Comparison of ENCODE assay signal across 24 mouse cellular contexts in genomic region chrX:146109907-146110306, GRCm38 (mm10).
A peak's percentile ranks its signal among the peaks of the same experiment; 100 is the strongest.
DNase-seq lines count a peak whose midpoint lies in the region; ATAC-seq and TF ChIP-seq lines count a peak whose summit lies in the region.
"Had no signal": no experiment of that assay in that cellular context is flagged by ENCODE, and none has a peak within 500 bp of the region (broad histone marks: within the 10 kb centered on the region; RNA-seq: fewer than 3 reads in every experiment).

No protein-coding gene starts in this region.

- DNase-seq in neural tube, embryonic 11.5 days (ENCODE audit: low spot score), result no peak
- DNase-seq in A20 (ENCODE audit: low read depth, low spot score) (peak; percentile 9), MEL (ENCODE audit: low read depth, low spot score) (peak; percentile 33)
- peak; percentile 0 for DNase-seq in mesoderm, embryonic 11.5 days (ENCODE audit: low read depth, low spot score)
- DNase-seq in adrenal gland, postnatal 25 days, result no peak
- no peak for DNase-seq in thymus, postnatal 14 days
- no peak for DNase-seq in forebrain, embryonic 10.5 days (ENCODE audit: extremely low spot score, low spot score)
- DNase-seq: adrenal gland, adult 2 months; adrenal gland, adult 8-10 months; adrenal gland, postnatal 10 days; adrenal gland, postnatal 14 days; adrenal gland, postnatal 36 days; B cell, adult 2 months; cerebellum, adult 11 months; cerebellum, adult 11-12 months; cerebellum, adult 18-20 months; cerebellum, adult 2 months; cerebellum, adult 8-10 months had no signal

- no peaks in the 10 kb centered on the region for H3K27me3 ChIP-seq in neural tube, embryonic 11.5 days (ENCODE audit: control insufficient read depth, insufficient read depth, low read length)
- H3K27me3 ChIP-seq in neural tube, embryonic 15.5 days (replicated peaks), result no peaks in the 10 kb centered on the region
- H3K27me3 ChIP-seq in MEL (ENCODE audit: control insufficient read depth in 1 of 2, insufficient read depth in 2 of 2, low read length in 2 of 2), result no peaks in the 10 kb centered on the region
- no peaks in the 10 kb centered on the region for H3K27me3 ChIP-seq in forebrain, embryonic 10.5 days (ENCODE audit: poor library complexity, severe bottlenecking)
- H3K27me3 ChIP-seq: CH12.LX had no signal

- no peak for TF ChIP-seq RAD21 in MEL (IDR thresholded peaks at IDR 0.05; ENCODE audit: low read depth, low read length)

- H3K9ac ChIP-seq in neural tube, embryonic 11.5 days (ENCODE audit: low read length), result no peak overlapping the region
- no peak overlapping the region for H3K9ac ChIP-seq in neural tube, embryonic 15.5 days (replicated peaks)
- H3K9ac ChIP-seq in MEL (ENCODE audit: control insufficient read depth, low read depth, low read length, poor library complexity, severe bottlenecking), result no peak overlapping the region; the same call in 1 of the 2 replicates

- no peak overlapping the region for H3K27ac ChIP-seq in neural tube, embryonic 11.5 days (ENCODE audit: low read depth, low read length)
- no peak overlapping the region for H3K27ac ChIP-seq in neural tube, embryonic 15.5 days (replicated peaks)
- peak overlapping the region; percentile 89 for H3K27ac ChIP-seq in MEL (ENCODE audit: control insufficient read depth, low read depth, low read length)
- no peak overlapping the region for H3K27ac ChIP-seq in forebrain, embryonic 10.5 days

- TF ChIP-seq CTCF in MEL (IDR thresholded peaks at IDR 0.05 in 2 of 3, conservative IDR thresholded peaks at IDR 0.05 in 1 of 3; ENCODE audit: control insufficient read depth in 1 of 3, insufficient read depth in 1 of 3, low read depth in 2 of 3, low read length in 3 of 3, poor library complexity in 1 of 3, severe bottlenecking in 1 of 3), result no peak

- no peak overlapping the region for H3K4me3 ChIP-seq in neural tube, embryonic 11.5 days (ENCODE audit: low read depth, low read length)
- no peak overlapping the region for H3K4me3 ChIP-seq in neural tube, embryonic 15.5 days (replicated peaks)
- peak overlapping the region in 1 of 2 experiments; percentile 30; a peak in 2 of 4 replicates for H3K4me3 ChIP-seq in MEL (ENCODE audit: control insufficient read depth in 1 of 2, insufficient read depth in 1 of 2, low read depth in 2 of 2, low read length in 2 of 2)
- no peak overlapping the region for H3K4me3 ChIP-seq in forebrain, embryonic 10.5 days

- no peak overlapping the region for H3K4me2 ChIP-seq in neural tube, embryonic 11.5 days (ENCODE audit: low read depth)
- no peak overlapping the region for H3K4me2 ChIP-seq in neural tube, embryonic 15.5 days

- no peak for TF ChIP-seq POLR2A in MEL (IDR thresholded peaks at IDR 0.05; ENCODE audit: control insufficient read depth in 1 of 2, insufficient read depth in 1 of 2, low read depth in 1 of 2, low read length in 2 of 2, poor library complexity in 1 of 2)

- peak; percentile 60; the same call in 1 of the 2 replicates for ATAC-seq in neural tube, embryonic 11.5 days (ENCODE audit: insufficient read depth, low FRiP score, low TSS enrichment)
- no peak for ATAC-seq in neural tube, embryonic 15.5 days (ENCODE audit: low FRiP score)
- ATAC-seq: activated CD4-positive, CD25-positive, alpha-beta regulatory T cell, adult 4 months; CD4-positive, CD25-positive, alpha-beta regulatory T cell, adult 4 months; Patski had no signal

- no peaks in the 10 kb centered on the region for H3K4me1 ChIP-seq in neural tube, embryonic 11.5 days (ENCODE audit: control insufficient read depth, insufficient read depth, low read length)
- no peaks in the 10 kb centered on the region for H3K4me1 ChIP-seq in neural tube, embryonic 15.5 days
- H3K4me1 ChIP-seq in MEL (ENCODE audit: control insufficient read depth in 1 of 2, insufficient read depth in 2 of 2, low read length in 2 of 2), result peaks cover 3 to 51% of the 10 kb centered on the region in 2 experiments
- H3K4me1 ChIP-seq in forebrain, embryonic 10.5 days, result no peaks in the 10 kb centered on the region

- TF ChIP-seq EP300 in MEL (IDR thresholded peaks at IDR 0.05; ENCODE audit: low read depth in 1 of 2, low read length in 2 of 2), result no peak

- no peaks in the 10 kb centered on the region for H3K79me2 ChIP-seq in MEL (ENCODE audit: control insufficient read depth, insufficient read depth, low read length, poor library complexity)

- WGBS in neural tube, embryonic 11.5 days, result 69% methylated on average over 4 of the region's 4 CpGs
- 53% methylated on average over 4 of the region's 4 CpGs for WGBS in neural tube, embryonic 15.5 days
- WGBS in forebrain, embryonic 10.5 days, result 76% methylated on average over 4 of the region's 4 CpGs

- H3K9me3 ChIP-seq in neural tube, embryonic 11.5 days (ENCODE audit: control insufficient read depth, low read length), result no peaks in the 10 kb centered on the region
- no peaks in the 10 kb centered on the region for H3K9me3 ChIP-seq in neural tube, embryonic 15.5 days (replicated peaks)
- H3K9me3 ChIP-seq in MEL (replicated peaks; ENCODE audit: insufficient read depth, low read length), result no peaks in the 10 kb centered on the region
- H3K9me3 ChIP-seq in forebrain, embryonic 10.5 days, result no peaks in the 10 kb centered on the region
- H3K9me3 ChIP-seq: G1E had no signal

- no peaks in the 10 kb centered on the region for H3K36me3 ChIP-seq in neural tube, embryonic 11.5 days (ENCODE audit: control insufficient read depth, insufficient read depth, low read length)
- H3K36me3 ChIP-seq in neural tube, embryonic 15.5 days, result no peaks in the 10 kb centered on the region
- peaks cover 0 to 31% of the 10 kb centered on the region in 2 experiments; a peak in 2 of 4 replicates for H3K36me3 ChIP-seq in MEL (ENCODE audit: control insufficient read depth in 1 of 2, insufficient read depth in 2 of 2, low read length in 2 of 2)
- H3K36me3 ChIP-seq in forebrain, embryonic 10.5 days (replicated peaks), result no peaks in the 10 kb centered on the region
- H3K36me3 ChIP-seq: G1E had no signal

TF ChIP-seq in MEL, 35 proteins besides CTCF, POLR2A, EP300 and RAD21:
- TF ChIP-seq USF1 (IDR thresholded peaks at IDR 0.05; ENCODE audit: low read depth, low read length), result peak; percentile 79
- no peak for TF ChIP-seq SMC3 (IDR thresholded peaks at IDR 0.05; ENCODE audit: low read depth, low read length)

Comparison
In these comparisons a context has a peak if more than half of its experiments do, and no peak if none do; other contexts are left out.
1. DNase-seq: peak in A20 (single experiment), MEL (single experiment) and mesoderm, embryonic 11.5 days (single experiment); none in neural tube, embryonic 11.5 days (single experiment), adrenal gland, postnatal 25 days (single experiment), thymus, postnatal 14 days (single experiment) and forebrain, embryonic 10.5 days (single experiment).